Mouse (Mus musculus) limb, embryonic 14.5 days (tissue): ENCODE measurements around the gene Sfi1. TPM values are rescaled to one million over a fixed set of nuclear protein-coding genes. Genes with fewer than 3 reads are reported as not detected.
A peak's percentile ranks its signal among the peaks of the same experiment; 100 is the strongest.
"Not testable (repeated sequence)": the region's sequence is repeated elsewhere in the genome, so short reads cannot be mapped to it uniquely, and the experiment has no call there.

ENCODE experiments used
- ATAC-seq: fragments of 200-750 bp; cut with Nextera tagmentation; 2 replicates; pipeline ENCODE4 v1.8.0; 2017; ENCODE audit warnings: low read depth, moderate number of reproducible peaks, moderate TSS enrichment; ENCODE audit not compliant: low FRiP score
- DNase-seq: peaks from one replicate; pipeline ENCODE4 v3.0.0-alpha.2; 2015; ENCODE audit warnings: low spot score
- H3K27ac ChIP-seq: fragments of 300-500 bp; sonication (generic); replicated peaks from 2 replicates; pipeline ENCODE4 v1.5.1; 2014; ENCODE audit warnings: low read depth, mild to moderate bottlenecking, low read length, moderate library complexity, mixed read lengths
- H3K27me3 ChIP-seq: fragments of 300-500 bp; sonication (generic); 2 replicates; pipeline ENCODE4 v1.6.1; 2014; ENCODE audit warnings: low read length, mixed read lengths; ENCODE audit not compliant: control insufficient read depth, insufficient read depth
- H3K36me3 ChIP-seq: fragments of 300-500 bp; sonication (generic); 2 replicates; pipeline ENCODE4 v1.6.1; 2014; ENCODE audit warnings: mild to moderate bottlenecking, low read length, moderate library complexity, mixed read lengths; ENCODE audit not compliant: control insufficient read depth, insufficient read depth
- H3K4me1 ChIP-seq: fragments of 300-500 bp; sonication (generic); 2 replicates; pipeline ENCODE4 v1.6.1; 2014; ENCODE audit warnings: antibody characterized with exemption, low read length, mixed read lengths; ENCODE audit not compliant: control insufficient read depth, insufficient read depth
- H3K4me2 ChIP-seq: fragments of 300-500 bp; sonication (generic); replicated peaks from 2 replicates; pipeline ENCODE4 v1.6.1; 2014; ENCODE audit warnings: low read depth, mild to moderate bottlenecking, low read length, moderate library complexity; ENCODE audit not compliant: severe bottlenecking
- H3K4me3 ChIP-seq: fragments of 300-500 bp; sonication (generic); replicated peaks from 2 replicates; pipeline ENCODE4 v1.5.1; 2014; ENCODE audit warnings: low read length
- H3K9ac ChIP-seq: fragments of 300-500 bp; sonication (generic); 2 replicates; pipeline ENCODE4 v1.6.1; 2014; ENCODE audit warnings: mild to moderate bottlenecking, low read depth, low read length, moderate library complexity; ENCODE audit not compliant: severe bottlenecking
- H3K9me3 ChIP-seq: fragments of 300-500 bp; sonication (generic); 2 replicates; pipeline ENCODE4 v1.6.1; 2016; ENCODE audit warnings: low read length; ENCODE audit not compliant: control insufficient read depth
- WGBS: fragments of 180-500 bp; shearing (Covaris S2); extraction: QIAGEN DNeasy Blood & Tissue Kit; methylation state at CpG from one replicate; pipeline ENCODE4 v1.1.7; 2014; 5-methylcytosine and 5-hydroxymethylcytosine counted together
- polyA plus RNA-seq, 2 experiments: library from polyadenylated mRNA; depleted of rRNA in 1 of 2; stranded (reverse) in 1 of 2; unstranded in 1 of 2; fragments of >200 nt; fragmentation: Nextera tagmentation in 1 of 2; extraction: Ambion mirVana in 1 of 2; gene quantifications; 2 replicates each; pipeline versions ENCODE4 v1.2.1 to v1.2.3; 2012 to 2014

Gene Sfi1
- polyA plus RNA-seq, 2 experiments = 10.1 to 34.6 TPM

DNA sequence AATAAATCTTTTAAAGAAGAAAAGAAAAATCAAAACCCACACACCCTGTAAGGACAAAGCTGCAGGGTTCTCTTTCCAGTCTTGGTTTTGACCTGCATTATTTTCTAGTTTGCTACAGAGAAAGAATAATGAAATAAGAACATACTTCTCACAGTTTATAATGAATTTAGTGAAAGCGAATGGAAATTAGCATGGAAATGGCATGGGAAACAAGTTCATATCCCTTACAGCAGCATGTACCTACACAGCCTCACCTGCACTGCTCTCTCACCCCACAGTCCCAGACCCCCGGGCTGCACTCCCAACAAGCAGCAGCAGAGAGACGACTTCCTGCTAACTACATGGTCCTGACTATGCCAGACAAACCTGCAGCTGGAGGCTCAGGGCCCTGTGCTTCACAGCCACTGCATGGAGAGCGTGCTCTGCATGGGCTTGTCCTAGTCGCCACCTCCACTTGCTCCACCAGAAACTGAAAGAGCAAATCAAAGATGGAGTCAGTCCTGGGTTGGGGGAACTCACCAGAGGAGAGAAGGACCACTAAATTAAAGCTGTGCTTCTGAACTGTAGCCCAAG lies 28.0 kb downstream of the Sfi1 start:
- ATAC-seq, H3K4me2 ChIP-seq, H3K4me3 ChIP-seq, H3K4me1 ChIP-seq, H3K9ac ChIP-seq, H3K36me3 ChIP-seq, H3K9me3 ChIP-seq, H3K27ac ChIP-seq, H3K27me3 ChIP-seq: not testable (repeated sequence)
- DNase-seq = peak; percentile 13
- WGBS = 76% methylated on average over 3 of the region's 5 CpGs

DNA sequence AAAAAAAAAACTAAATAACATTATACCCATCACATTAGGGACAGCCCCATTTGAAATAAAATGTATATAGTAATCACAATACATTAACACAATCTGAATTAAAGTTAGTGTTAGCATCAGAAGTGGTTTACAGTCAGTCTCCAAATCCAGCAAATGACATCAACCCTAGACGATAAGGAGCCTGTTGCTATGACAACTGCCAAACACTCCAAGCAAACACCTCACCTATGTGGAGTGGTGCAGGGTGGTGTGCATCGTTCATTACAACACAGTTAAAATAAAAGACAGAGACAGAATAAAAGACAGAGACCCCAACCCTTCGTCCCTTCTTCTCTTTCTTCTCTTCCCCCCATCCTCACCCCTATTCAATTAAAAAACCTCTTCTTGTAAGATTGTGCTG lies 29.6 kb downstream of the Sfi1 start:
- H3K27me3 ChIP-seq, H3K4me1 ChIP-seq, H3K4me3 ChIP-seq, H3K36me3 ChIP-seq, H3K27ac ChIP-seq, ATAC-seq, H3K9me3 ChIP-seq, H3K4me2 ChIP-seq, H3K9ac ChIP-seq: not testable (repeated sequence)
- 67% methylated on average over 3 of the region's 3 CpGs for WGBS
- peak; percentile 2 for DNase-seq

DNA sequence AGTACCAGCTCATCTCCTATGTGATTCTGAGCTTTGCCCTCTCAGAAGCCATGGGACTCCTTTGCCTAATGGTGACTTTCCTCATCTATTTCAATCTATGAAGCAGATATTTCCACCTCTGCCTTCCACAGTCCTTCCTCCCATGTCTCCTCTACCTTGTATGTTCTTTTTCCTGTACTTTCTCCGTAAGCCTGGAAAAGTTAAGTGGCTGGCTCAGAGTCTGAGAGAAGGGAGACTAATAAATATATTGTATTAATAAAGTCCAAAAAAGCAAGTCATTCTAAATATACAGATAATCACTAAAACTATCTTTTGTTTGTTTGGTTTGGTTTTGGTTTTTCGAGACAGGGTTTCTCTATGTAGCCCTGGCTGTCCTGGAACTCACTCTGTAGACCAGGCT lies 30.1 kb downstream of the Sfi1 start:
- peak; percentile 7 for DNase-seq
- 87% methylated on average over 2 of the region's 2 CpGs for WGBS
- not testable (repeated sequence) for H3K27me3 ChIP-seq, ATAC-seq, H3K36me3 ChIP-seq, H3K27ac ChIP-seq, H3K4me2 ChIP-seq, H3K9me3 ChIP-seq, H3K9ac ChIP-seq, H3K4me1 ChIP-seq, H3K4me3 ChIP-seq

DNA sequence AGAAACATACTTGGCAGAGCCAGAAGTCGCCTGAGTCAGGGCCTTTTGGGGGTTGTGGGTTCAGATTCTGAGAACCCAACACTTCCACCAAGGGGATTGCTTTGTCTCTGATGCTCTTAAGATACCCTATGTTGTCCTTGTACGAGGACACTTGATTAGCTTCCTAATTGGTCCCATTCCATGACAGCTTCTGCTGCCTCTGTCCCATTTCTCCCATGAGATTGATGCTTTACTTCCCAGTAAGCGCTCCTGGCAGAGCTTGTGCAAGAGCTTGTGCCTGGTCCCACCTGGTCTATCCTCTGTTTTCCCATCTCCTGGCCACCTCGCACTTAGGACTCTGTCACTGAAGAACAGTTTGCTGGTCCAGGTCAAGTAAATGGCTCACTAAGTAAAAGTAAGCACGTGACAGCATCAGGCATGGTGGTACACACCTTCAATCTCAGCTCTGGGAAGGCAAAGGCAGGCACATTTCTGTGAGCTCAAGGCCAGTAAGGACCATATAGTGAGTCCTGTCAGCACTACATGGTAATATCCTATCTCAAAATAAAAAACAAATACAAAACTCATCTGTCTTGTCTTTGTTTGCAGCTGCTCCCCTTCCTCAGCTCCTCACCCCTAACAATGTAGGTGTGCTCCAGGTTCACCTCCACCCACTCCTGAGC lies 30.9 kb downstream of the Sfi1 start:
- H3K36me3 ChIP-seq, H3K9ac ChIP-seq, H3K4me1 ChIP-seq, H3K27ac ChIP-seq, H3K4me2 ChIP-seq, H3K4me3 ChIP-seq, H3K27me3 ChIP-seq, H3K9me3 ChIP-seq: not testable (repeated sequence)
- DNase-seq (peak; percentile 12), ATAC-seq (peak; percentile 17; the same call in 1 of the 2 replicates)
- WGBS = 62% methylated on average over 5 of the region's 5 CpGs

DNA sequence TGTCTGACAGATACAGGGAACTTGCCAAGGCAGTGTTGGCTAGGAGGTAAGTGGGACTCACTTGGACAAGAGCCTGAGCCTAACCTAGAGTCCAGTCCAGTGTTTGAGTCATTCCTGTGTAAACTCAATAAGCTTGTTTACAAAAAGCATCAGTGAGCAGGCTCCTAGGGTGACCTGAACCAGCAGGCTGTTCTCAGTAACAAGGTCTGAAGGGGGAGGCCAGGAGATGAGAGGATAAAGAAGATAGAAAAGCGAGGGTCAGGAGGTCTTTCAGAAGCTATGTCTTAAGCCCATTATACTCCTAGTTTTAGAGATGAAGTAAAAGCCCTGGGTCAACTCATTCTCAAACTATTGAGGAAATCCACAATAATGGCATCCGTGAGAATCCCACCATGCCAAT lies 31.9 kb downstream of the Sfi1 start:
- not testable (repeated sequence) for H3K27me3 ChIP-seq, H3K36me3 ChIP-seq, H3K27ac ChIP-seq, H3K9ac ChIP-seq, H3K4me3 ChIP-seq, H3K4me1 ChIP-seq, ATAC-seq, H3K9me3 ChIP-seq, H3K4me2 ChIP-seq
- peak; percentile 3 for DNase-seq
- 71% methylated on average over 1 of the region's 2 CpGs for WGBS

DNA sequence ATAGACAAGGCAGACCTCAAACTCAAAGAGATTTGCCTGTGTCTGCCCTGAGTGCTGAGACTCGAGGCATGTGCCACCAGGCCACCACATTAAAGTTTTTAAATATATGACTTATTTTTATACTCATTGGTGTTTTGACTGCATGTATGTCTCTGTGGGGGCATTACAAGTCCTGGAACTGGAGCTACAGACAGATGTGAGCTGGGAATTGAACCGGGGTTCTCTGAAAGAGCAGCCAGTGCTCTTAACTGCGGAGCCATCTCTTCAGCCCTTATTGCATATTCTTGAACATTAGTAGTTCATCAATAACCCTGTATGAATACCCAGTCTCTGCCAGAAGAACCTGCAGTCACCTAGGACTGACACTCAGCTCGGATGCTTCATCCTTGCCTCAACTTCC lies 34.5 kb downstream of the Sfi1 start:
- H3K4me3 ChIP-seq, H3K4me2 ChIP-seq, H3K27me3 ChIP-seq, H3K9ac ChIP-seq, ATAC-seq, DNase-seq, H3K27ac ChIP-seq, H3K9me3 ChIP-seq, H3K36me3 ChIP-seq, H3K4me1 ChIP-seq: not testable (repeated sequence)
- 95% methylated on average over 4 of the region's 4 CpGs for WGBS

DNA sequence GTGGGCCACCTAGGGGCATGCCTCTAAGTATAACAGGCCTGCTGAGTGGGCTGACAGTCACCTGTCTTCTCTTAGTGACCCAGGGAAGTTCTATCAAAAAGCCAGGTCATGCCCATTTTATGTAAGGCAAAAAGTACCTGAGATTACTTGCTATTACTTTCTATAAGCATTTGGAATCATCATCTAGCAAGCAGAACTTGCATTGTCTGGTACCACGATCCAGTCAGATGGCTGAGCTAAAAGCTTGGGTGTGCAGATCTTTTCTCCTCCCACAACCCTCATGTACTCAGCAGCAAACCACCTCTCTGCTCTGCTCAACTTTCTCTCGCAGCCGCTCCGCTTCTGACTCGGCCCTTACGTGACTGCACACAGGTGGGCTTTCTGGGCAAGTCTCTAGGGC lies 35.3 kb downstream of the Sfi1 start:
- not testable (repeated sequence) for H3K4me1 ChIP-seq, ATAC-seq, H3K36me3 ChIP-seq, H3K4me2 ChIP-seq, H3K4me3 ChIP-seq, DNase-seq, H3K27ac ChIP-seq, H3K9me3 ChIP-seq, H3K27me3 ChIP-seq, H3K9ac ChIP-seq
- 92% methylated on average over 6 of the region's 6 CpGs for WGBS

DNA sequence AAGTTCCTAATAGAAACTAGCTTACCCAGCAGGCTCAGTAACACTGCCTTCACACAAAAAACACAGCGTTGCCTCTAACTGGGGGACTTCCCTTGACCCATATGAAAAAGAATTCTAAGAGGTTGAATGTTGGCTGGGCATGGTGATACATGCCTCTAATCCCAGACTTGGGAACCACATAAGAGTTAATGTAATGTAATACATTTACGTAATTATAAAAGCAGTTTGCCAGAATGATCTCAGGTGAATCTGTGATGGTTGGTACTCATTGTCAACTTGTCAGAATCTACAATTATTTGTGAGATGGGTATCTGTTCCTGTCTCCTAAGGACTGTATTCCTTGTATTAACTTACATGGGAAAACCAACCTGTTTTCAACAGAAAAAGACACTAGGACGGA lies 36.3 kb downstream of the Sfi1 start:
- DNase-seq, H3K4me1 ChIP-seq, ATAC-seq, H3K27ac ChIP-seq, H3K36me3 ChIP-seq, H3K9me3 ChIP-seq, H3K4me2 ChIP-seq, H3K4me3 ChIP-seq, H3K27me3 ChIP-seq, H3K9ac ChIP-seq: not testable (repeated sequence)
- 88% methylated on average over 1 of the region's 3 CpGs for WGBS
